Mouse (Mus musculus): ENCODE results near the gene Cebpe.

GRCm38 (mm10) chr14:54678657-54679304, 33.2 kb downstream of the Cebpe start:
- TF ChIP-seq CTCF (IDR thresholded peaks at IDR 0.05; ENCODE audit: low read depth, low read length): no peak
- TF ChIP-seq POLR2A (IDR thresholded peaks at IDR 0.05; ENCODE audit: extremely low read depth, insufficient read depth, low read length): no peak
